Mouse (Mus musculus) cortical plate, adult 2 months (tissue): Measurements from ENCODE around the gene Tpd52l2. TPM values are rescaled to one million over a fixed set of nuclear protein-coding genes. Genes with fewer than 3 reads are reported as not detected.

Experiments
- H3K27ac ChIP-seq: fragments of 200-500 bp; 2 replicates; pipeline ENCODE4 v1.5.1; 2012; ENCODE audit warnings: low read length, control low read depth, inconsistent platforms; ENCODE audit not compliant: insufficient read depth
- H3K4me1 ChIP-seq: fragments of 200-500 bp; 2 replicates; pipeline ENCODE4 v1.6.1; 2011; ENCODE audit warnings: low read length; ENCODE audit not compliant: control insufficient read depth, insufficient read depth
- H3K4me3 ChIP-seq: fragments of 200-500 bp; 2 replicates; pipeline ENCODE4 v1.5.1; 2011; ENCODE audit warnings: mild to moderate bottlenecking, low read length, control low read depth; ENCODE audit not compliant: insufficient read depth
- CTCF ChIP-seq: fragments of 200-500 bp; IDR thresholded peaks from 2 replicates; pipeline ENCODE4 v1.5.1; 2011; ENCODE audit warnings: mild to moderate bottlenecking, control low read depth, low read length; ENCODE audit not compliant: insufficient read depth; ENCODE audit errors: extremely low read depth
- POLR2A ChIP-seq: fragments of 200-500 bp; IDR thresholded peaks from 2 replicates; pipeline ENCODE4 v1.6.1; 2011; ENCODE audit warnings: mild to moderate bottlenecking, low read length, control low read depth; ENCODE audit not compliant: insufficient read depth; ENCODE audit errors: extremely low read depth
- polyA plus RNA-seq: library from polyadenylated mRNA; depleted of rRNA; stranded (reverse); fragments of >200 nt; gene quantifications from 2 replicates; pipeline ENCODE4 v1.2.3, GENCODE M21; 2012; rRNA removed

Gene Tpd52l2
- polyA plus RNA-seq, result 112 and 120 TPM in 2 replicates

DNA sequence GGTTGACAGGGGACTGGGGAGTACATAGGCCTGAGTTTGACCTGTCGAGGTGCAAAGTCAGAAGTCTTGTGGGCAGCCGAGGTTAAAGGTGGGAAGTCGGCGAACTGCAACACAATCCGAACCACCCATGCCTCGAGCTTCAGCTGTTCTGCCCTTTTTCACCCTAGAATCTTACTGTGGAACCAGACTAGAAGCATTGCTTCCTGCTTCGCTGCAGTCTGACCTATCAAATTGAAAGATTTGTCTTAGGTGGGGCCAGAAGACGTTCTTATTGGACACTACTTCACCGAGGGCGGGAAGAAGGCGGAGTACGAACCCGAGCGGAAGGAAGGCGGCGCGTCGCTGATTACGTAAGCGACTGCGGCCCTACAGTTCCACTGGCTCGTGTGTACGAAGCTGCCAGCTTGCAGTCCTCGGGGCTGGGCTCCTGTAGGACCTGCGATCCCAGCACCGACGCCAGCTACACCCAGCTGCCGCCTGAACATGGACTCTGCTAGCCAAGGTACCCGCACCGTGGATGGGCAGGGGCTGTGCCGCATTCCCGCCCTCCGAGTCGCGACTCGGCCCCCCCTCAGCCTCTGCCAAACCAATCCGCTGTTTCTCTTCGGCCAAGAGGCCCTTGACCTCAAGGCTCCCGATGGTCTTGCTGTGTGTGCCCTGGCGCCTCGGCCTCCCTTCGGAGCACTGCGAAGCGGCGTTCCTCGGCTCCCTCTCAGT is at the start of gene Tpd52l2:
Gene Tpd52l2, plus strand, starts transcription at position 312 of the 717 bp plus-strand sequence.
- no peak for TF ChIP-seq CTCF
- TF ChIP-seq POLR2A, result peak; percentile 80
- H3K4me3 ChIP-seq, result peak within 1 kb of the TSS; percentile 84
- H3K27ac ChIP-seq, result peak within 1 kb of the TSS; percentile 75
- peaks cover 2% of the 10 kb centered on the region; the same call in 1 of the 2 replicates for H3K4me1 ChIP-seq

DNA sequence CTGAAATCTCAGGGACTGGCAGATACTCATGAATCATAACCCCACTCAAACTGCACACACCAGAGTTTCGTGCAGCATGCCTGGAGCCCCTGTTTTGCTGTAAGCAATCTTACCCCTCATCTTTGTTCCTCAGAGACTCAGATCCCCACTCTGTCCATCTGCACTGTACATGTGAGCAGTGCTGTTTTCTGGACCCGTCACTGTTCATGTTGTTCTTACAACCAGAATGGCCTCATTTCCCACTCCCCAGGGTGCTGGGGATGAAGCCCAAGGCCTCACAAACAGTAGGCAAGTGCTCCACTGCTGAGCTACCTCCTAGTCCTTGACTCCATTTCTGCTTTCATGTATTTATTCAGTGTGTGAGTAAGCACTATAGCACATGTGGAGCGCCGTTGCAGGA is 44.8 kb upstream of the Tpd52l2 start:
- Histone ChIP-seq H3K4me3 (no peak overlapping the region), H3K27ac (no peak overlapping the region), H3K4me1 (no peaks in the 10 kb centered on the region)
- no peak for TF ChIP-seq POLR2A
- no peak for TF ChIP-seq CTCF

DNA sequence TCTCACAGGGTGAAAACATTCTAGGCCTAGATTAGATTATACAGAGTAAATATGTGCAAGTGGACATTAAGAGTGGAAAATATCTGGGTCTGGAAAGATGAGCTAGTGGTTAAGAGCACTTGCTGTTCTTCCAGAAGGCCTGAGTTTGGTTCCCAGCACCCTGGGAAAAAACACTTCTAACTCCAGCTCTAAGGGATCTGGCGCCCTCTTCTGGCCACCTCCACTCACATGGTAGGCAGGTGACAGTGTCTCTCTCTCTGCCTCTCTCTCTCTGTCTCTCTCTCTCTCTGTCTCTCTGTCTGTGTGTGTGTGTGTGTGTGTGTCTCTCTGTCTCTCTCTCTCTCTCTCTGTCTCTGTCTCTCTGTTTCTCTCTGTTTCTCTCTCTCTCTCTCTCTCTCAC is 43.7 kb upstream of the Tpd52l2 start:
- TF ChIP-seq CTCF (no peak), POLR2A (no peak)
- Histone ChIP-seq H3K4me1 (no peaks in the 10 kb centered on the region), H3K27ac (no peak overlapping the region), H3K4me3 (no peak overlapping the region)

DNA sequence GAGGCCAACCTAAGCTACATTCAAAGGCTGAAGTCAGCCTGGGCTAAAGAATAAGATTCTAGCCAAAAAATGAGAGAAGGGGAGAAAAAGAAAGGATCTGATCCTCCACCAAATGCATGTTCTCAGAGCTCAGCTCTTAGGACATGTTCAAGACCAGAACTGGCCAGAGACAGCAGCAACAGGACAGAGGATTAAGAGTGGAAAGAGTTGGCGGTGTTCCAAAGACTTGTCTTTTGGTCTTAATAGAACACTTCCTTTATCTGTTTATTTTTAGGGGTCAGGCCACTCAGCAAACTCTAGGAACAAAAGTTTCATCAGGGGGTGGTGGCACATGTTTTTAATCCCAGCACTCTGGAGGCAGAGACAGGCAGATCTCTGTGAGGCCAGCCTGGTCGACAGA is 41.0 kb upstream of the Tpd52l2 start:
- TF ChIP-seq CTCF, result no peak
- no peak for TF ChIP-seq POLR2A
- H3K27ac ChIP-seq, result no peak overlapping the region
- H3K4me3 ChIP-seq, result no peak overlapping the region

DNA sequence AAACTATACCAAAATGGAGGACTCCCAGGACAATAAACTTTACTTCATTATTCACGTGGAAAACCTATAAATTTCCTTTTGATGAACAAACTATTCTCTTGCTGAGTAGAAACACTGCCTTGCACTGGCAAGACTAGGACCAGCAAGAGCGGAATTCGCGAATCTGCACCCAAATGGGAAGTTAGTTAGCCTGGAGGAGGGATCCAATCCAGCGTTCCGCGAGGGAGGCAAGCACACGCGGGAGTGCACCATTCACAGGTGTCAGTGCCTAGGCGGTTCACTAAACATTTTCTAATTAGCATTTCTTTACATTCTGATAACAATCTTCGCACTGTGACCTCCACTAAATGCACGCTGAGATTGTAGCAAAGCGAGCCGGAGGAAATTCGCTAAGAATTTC is 39.1 kb upstream of the Tpd52l2 start:
- H3K27ac ChIP-seq, result no peak overlapping the region
- peak overlapping the region; percentile 56; the same call in 1 of the 2 replicates for H3K4me3 ChIP-seq
- no peak for TF ChIP-seq POLR2A
- no peak for TF ChIP-seq CTCF
- no peaks in the 10 kb centered on the region for H3K4me1 ChIP-seq

More for the DNA sequence above, 41.0 kb upstream of the Tpd52l2 start:
- H3K4me1 ChIP-seq, result no peaks in the 10 kb centered on the region

DNA sequence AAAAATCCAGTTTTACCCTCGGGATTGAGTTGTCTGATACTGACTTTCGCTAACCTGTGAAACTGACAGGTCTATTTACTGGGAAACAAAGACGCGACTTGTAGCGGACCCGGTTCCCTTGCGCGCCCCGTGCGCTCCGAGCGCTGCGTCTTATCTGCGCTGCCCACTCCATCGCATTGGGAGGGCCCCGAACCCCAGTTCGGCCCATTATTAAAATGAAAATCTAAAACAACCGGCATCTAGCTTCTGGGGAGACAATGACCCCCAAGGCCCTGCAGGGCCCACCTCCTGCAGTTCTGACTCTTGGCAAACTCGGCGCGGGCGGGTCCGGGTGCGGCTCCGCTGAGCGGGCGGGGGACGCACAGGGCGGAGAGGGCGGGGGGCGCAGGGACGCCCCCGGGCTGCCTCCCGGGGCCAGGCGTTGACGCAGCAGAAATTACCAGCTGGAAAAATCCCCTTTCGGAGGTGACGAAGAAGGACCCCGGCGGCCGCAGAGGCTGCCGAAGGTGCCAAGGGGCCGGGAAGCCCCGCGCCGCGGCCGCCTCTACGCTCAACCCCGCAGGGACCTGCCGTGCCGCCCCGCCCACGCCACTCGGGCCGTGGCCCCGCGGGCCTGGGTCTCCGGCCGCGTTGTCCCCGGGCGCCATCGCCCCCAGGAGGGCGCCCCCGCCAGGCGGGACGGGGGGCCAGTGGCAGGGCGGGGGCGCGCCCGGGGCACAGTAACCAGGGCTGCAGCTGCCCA is 38.4 kb upstream of the Tpd52l2 start:
- Histone ChIP-seq H3K27ac (peak overlapping the region; percentile 48; the same call in 1 of the 2 replicates), H3K4me1 (no peaks in the 10 kb centered on the region)
- TF ChIP-seq POLR2A (no peak), CTCF (no peak)

DNA sequence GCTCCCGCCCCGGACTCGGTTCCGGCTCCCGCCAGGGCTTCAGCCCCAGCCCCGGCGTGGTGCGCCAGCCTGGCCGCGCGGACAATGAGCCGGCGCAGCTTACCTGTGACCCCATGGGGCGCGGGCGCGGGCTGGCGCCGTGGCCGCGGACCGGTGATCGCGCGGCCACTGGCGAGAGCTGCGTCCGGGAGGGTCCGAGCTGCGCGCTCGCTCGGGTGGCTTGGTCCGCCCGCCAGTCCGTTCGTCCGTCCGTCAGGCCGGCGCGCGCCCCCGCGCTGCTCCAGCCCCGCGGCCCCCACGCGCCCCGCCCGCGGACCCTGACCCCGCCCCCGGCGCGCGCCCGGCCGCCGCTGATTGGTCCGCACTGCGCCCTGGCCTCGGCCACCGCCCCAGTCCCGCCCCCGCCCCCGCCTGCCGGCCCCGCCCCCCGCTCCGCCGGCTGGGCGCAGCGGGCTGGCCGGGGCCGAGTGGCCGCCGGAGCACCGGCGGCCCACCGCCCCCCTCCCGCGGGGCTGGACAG is 37.7 kb upstream of the Tpd52l2 start, which contains the start of gene Zbtb46:
Gene Zbtb46, minus strand, starts transcription at position 274 of the 520 bp plus-strand sequence.
- Histone ChIP-seq H3K4me3 (peak within 1 kb of the TSS; percentile 56), H3K4me1 (no peaks in the 10 kb centered on the region), H3K27ac (peak within 1 kb of the TSS; percentile 48; the same call in 1 of the 2 replicates)
- TF ChIP-seq POLR2A, result no peak

More for the DNA sequence above, 38.4 kb upstream of the Tpd52l2 start:
- H3K4me3 ChIP-seq, result peak overlapping the region; percentile 56

DNA sequence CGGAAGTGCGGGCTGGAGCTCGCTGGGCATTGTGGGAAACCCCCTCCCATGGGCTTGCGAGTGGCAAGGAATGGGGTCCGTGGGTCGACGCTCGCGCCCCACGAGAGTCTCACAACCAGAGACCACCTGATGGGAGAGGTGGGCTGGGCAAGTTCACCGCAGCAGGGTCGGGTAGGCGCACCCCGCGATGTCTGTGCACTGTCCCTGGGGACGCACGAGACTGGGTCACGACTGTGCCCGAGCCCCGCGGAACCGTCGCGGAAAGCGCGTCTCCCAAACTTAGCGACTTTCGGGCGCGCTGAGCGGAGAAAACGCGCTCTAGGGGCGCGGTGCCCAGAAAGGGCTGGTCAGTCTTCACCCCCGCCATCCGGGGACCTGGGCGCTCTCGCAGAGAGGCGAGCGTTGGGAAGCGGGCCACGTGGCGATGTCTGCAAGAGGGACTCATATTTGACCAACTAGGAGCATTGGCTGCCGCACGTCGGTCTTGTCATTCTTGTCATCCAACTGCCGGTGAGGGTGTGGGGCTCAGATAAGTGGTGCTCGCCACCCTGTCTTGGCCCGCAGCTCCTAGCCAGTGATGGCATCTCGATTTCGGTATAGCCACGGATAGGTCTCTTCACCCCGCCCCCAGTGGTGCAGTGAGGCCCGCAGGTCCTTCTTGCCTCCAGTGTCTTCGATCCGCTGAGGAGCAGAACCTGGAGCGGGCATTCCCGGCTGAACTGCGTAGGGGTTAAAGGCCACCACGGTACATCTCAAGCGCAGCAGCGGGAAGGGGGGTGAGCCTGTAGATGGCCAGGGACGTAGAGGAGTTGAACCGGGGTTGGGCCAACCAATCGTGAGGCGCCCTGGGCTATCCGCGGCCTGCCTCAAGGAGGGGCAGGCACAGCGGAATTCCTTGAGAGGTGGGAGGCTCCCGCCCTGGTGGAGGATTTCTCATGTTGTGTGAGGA is 37.0 kb upstream of the Tpd52l2 start:
- Histone ChIP-seq H3K4me3 (peak overlapping the region; percentile 56), H3K27ac (0 out of 2 replicates have a peak overlapping the region, but pooled peaks have one; percentile 21), H3K4me1 (no peaks in the 10 kb centered on the region)
- TF ChIP-seq POLR2A, result no peak

DNA sequence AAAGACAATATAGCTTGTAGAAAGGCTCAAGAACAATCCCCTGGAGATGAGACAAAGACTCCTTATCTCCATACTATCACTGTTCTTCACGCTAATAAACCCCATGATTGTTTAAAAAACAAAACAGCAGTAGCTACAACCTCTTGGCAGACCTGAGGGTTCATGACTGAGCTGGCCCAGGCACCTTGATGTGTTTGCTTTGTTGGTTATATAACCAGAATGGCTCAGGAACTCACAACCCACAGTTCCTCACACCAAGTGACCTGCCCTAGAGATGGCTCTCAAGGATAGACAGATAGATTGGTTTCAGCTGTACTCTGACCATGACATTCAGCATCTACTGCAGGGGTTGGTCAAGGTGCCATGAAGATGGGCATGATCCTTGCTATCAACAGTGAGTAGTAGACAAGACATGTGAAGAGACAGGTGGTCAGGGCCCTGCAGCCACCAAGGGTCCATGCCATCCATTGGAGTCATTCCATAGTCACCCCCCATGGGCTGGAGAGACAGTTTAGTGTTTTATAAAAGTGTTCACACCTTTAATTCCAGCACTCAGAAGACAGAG is 35.3 kb upstream of the Tpd52l2 start:
- H3K4me3 ChIP-seq, result no peak overlapping the region
- H3K4me1 ChIP-seq, result no peaks in the 10 kb centered on the region

More for the DNA sequence above, 35.3 kb upstream of the Tpd52l2 start:
- TF ChIP-seq POLR2A, result no peak
- TF ChIP-seq CTCF, result no peak
- H3K27ac ChIP-seq, result no peak overlapping the region
